Mouse (Mus musculus) hindbrain, embryonic 13.5 days (tissue): ENCODE results near the gene Akt3. TPM values are rescaled to one million over a fixed set of nuclear protein-coding genes. Genes with fewer than 3 reads are reported as not detected.
A peak's percentile ranks its signal among the peaks of the same experiment; 100 is the strongest.

Experiments used
- ATAC-seq: fragments of 200-750 bp; cut with Nextera tagmentation; 2 replicates; pipeline ENCODE4 v1.8.0; 2017; ENCODE audit warnings: moderate TSS enrichment; ENCODE audit not compliant: low FRiP score
- H3K27ac ChIP-seq: fragments of 300-500 bp; sonication (generic); 2 replicates; pipeline ENCODE4 v1.5.1; 2015; ENCODE audit warnings: inconsistent platforms, mild to moderate bottlenecking, moderate library complexity
- H3K27me3 ChIP-seq: fragments of 300-500 bp; sonication (generic); 2 replicates; pipeline ENCODE4 v1.6.1; 2015; ENCODE audit warnings: mild to moderate bottlenecking, inconsistent platforms
- H3K36me3 ChIP-seq: fragments of 300-500 bp; sonication (generic); 2 replicates; pipeline ENCODE4 v1.6.1; 2015; ENCODE audit warnings: mild to moderate bottlenecking, inconsistent platforms
- H3K4me1 ChIP-seq: fragments of 300-500 bp; sonication (generic); replicated peaks from 2 replicates; pipeline ENCODE4 v1.6.1; 2015; ENCODE audit warnings: inconsistent platforms
- H3K4me2 ChIP-seq: fragments of 300-500 bp; sonication (generic); 2 replicates; pipeline ENCODE4 v1.6.1; 2015; ENCODE audit warnings: inconsistent platforms, mild to moderate bottlenecking, moderate library complexity
- H3K4me3 ChIP-seq: fragments of 300-500 bp; sonication (generic); 2 replicates; pipeline ENCODE4 v1.5.1; 2015; ENCODE audit warnings: mild to moderate bottlenecking, inconsistent platforms
- H3K9ac ChIP-seq: fragments of 300-500 bp; sonication (generic); 2 replicates; pipeline ENCODE4 v1.6.1; 2015; ENCODE audit warnings: mild to moderate bottlenecking, inconsistent platforms
- H3K9me3 ChIP-seq: fragments of 300-500 bp; sonication (generic); 2 replicates; pipeline ENCODE4 v1.6.1; 2016; ENCODE audit warnings: inconsistent platforms
- WGBS: fragments of 180-500 bp; shearing (Covaris S2); methylation state at CpG from one replicate; pipeline ENCODE4 v1.1.7; 2015; 5-methylcytosine and 5-hydroxymethylcytosine counted together
- polyA plus RNA-seq: library from polyadenylated mRNA; unstranded; fragments of >200 nt; fragmentation: Nextera tagmentation; extraction: Ambion mirVana; gene quantifications from 2 replicates; pipeline ENCODE4 v1.2.1, GENCODE M21; 2015

Akt3 gene
- polyA plus RNA-seq, 1 experiment from 2014 or later = 21.3 TPM

DNA sequence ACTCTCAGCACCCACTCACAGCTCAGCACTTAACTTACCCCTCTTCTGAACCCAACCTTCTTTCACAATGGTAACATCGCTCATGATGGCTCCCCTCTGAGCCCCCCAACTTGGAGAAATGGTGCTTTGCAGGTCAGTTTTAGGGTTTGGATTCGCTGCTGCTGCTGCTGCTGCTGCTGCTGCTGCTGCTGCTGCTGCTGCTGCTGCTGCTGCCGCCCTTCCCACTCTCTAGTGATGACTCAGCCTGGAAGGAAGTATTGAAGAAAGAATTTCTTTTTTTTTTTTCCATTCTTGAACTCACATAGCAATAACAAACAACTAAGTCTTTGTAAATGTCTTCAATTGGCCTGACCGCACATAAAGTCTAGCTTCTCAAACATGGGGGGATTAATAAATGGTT lies 9.4 kb downstream of the Akt3 start:
- Histone ChIP-seq H3K9me3 (no peaks in the 10 kb centered on the region), H3K36me3 (no peaks in the 10 kb centered on the region; the same call in 1 of the 2 replicates), H3K27me3 (no peaks in the 10 kb centered on the region), H3K9ac (peak overlapping the region; percentile 35; the same call in 1 of the 2 replicates), H3K4me2 (no peak overlapping the region), H3K4me1 (peaks cover 3% of the 10 kb centered on the region; the same call in 1 of the 2 replicates), H3K4me3 (no peak overlapping the region), H3K27ac (no peak overlapping the region)
- 53% methylated on average over 4 of the region's 4 CpGs for WGBS
- no peak for ATAC-seq

DNA sequence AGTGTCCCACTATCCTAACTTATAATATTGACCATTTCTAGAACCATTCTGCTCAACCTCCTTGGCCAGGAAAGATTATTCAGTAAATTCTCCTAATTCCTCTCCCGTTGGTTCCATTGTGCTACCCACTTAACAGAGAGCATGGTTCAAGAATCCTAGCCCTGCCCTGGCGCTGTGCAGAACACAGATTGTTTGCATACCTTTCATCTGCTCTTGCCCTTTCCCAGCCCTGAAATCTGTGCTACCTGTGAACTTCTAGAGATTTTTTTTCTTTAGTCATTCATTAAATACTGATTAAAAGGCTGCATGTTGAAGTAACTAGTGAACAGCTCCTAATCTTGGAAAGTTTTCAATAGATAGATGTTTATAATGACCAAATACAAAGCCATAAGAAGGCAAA lies 19.6 kb downstream of the Akt3 start:
- Histone ChIP-seq H3K9me3 (no peaks in the 10 kb centered on the region), H3K9ac (no peak overlapping the region), H3K36me3 (peaks cover 5% of the 10 kb centered on the region; the same call in 1 of the 2 replicates), H3K4me2 (no peak overlapping the region), H3K27ac (no peak overlapping the region), H3K27me3 (no peaks in the 10 kb centered on the region), H3K4me3 (no peak overlapping the region), H3K4me1 (no peaks in the 10 kb centered on the region)
- no peak for ATAC-seq
- 87% methylated on average over 2 of the region's 2 CpGs for WGBS

DNA sequence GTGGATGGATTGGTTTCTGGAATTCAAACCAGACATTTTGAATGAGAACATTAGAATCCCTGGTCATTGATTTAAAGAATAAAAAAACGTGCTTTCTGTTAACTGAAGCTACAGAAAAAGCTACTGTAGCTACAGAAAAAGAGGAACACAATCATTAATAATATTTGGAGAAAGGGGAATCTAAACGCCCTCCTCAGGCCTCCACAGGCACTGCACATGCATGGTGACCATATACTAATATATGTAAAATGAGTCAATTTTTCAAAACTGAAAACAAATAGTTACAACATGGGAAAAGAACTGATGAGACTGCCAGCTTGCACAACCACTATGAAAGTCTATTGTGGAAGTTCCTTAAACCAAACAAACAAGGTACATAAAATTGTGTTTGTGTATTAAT lies 21.3 kb downstream of the Akt3 start:
- WGBS = 79% methylated on average over 2 of the region's 2 CpGs
- Histone ChIP-seq H3K4me3 (no peak overlapping the region), H3K27ac (no peak overlapping the region), H3K4me1 (no peaks in the 10 kb centered on the region), H3K9me3 (no peaks in the 10 kb centered on the region), H3K4me2 (no peak overlapping the region), H3K36me3 (peaks cover 5% of the 10 kb centered on the region; the same call in 1 of the 2 replicates), H3K27me3 (no peaks in the 10 kb centered on the region), H3K9ac (no peak overlapping the region)
- no peak for ATAC-seq

DNA sequence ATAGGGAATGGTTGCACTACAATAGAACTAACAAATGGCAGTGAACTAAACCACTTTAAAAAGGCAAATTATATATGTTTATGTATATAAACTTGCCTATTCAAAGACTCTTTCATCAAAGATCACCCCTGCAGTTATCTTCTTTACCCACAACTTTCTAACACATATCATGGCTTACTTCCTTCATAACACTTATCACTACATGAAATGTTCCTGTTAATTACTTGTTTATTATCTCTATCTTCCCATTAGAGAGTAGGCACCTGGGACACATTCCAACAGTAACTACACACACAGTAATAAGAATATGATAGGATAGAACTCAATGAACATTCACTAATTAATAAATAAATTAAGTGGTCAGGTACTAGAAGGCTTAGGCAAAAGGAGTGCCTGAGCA lies 21.8 kb downstream of the Akt3 start:
- no peaks in the 10 kb centered on the region for H3K9me3 ChIP-seq
- no peak for ATAC-seq
- H3K4me1 ChIP-seq = no peaks in the 10 kb centered on the region
- peaks cover 5% of the 10 kb centered on the region; the same call in 1 of the 2 replicates for H3K36me3 ChIP-seq
- no peak overlapping the region for H3K4me2 ChIP-seq
- no peaks in the 10 kb centered on the region for H3K27me3 ChIP-seq
- H3K9ac ChIP-seq = no peak overlapping the region
- no peak overlapping the region for H3K27ac ChIP-seq
- H3K4me3 ChIP-seq = no peak overlapping the region

DNA sequence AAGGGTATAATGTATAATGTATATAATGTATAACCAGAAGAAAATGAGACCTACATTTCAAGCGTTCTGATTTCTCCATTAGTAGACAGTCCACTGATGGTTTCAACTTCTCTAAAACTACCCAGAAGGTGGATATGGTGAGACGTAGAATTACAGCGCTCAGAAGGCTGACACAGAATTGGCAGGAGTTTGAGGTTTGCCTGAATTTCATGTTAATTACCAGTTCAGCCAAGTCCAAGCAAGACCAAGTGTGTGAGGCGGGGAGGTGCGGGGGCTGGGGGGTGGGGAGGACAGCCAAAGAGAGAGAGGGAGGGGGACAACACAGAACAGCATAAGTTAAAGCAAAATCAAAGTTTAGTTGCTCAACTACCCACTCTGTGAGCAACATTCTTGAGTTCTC lies 23.5 kb downstream of the Akt3 start:
- H3K36me3 ChIP-seq = peaks cover 5% of the 10 kb centered on the region; the same call in 1 of the 2 replicates
- H3K27ac ChIP-seq = no peak overlapping the region
- H3K4me2 ChIP-seq = no peak overlapping the region
- H3K27me3 ChIP-seq = no peaks in the 10 kb centered on the region
- no peak overlapping the region for H3K9ac ChIP-seq
- H3K9me3 ChIP-seq = no peaks in the 10 kb centered on the region
- WGBS = 83% methylated on average over 5 of the region's 5 CpGs
- no peaks in the 10 kb centered on the region for H3K4me1 ChIP-seq
- H3K4me3 ChIP-seq = no peak overlapping the region
- ATAC-seq = no peak

DNA sequence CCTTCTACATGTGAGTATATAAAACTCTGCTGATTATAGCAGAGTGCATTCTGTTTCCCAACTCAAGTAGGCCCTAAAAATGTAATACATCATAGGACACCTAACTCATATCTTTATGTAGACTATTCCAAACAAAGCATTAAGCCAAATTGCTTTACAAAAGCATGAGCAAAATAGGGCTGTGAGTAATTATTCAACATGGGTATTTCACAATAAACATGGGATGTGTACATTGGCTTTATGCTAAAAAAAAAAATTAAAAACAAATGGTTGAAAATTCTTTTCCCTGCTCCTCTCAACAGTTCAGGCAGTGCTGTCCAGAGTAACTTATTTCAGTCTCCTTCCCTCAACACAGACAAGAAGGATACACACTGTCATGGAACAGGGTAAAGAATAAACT lies 26.9 kb downstream of the Akt3 start:
- H3K27ac ChIP-seq = no peak overlapping the region
- ATAC-seq = no peak

DNA sequence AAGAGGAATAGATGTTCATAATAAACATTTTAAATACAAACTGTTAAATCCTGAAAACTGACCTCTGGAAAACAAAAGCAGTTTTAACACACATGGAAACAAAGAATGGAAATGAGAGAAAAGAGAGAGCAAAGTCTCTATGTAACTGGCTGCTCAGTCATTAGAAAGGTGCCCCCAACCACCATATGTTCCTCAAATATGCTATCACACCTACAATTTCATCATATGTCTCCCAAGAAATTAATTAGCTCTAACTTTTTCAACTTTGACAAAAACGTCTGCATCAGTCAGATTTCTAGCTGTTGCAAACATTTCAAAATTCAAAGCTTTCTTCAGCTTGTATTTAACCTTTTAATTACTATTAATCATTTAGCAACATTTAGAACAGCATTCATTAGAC lies 59.0 kb downstream of the Akt3 start:
- no peaks in the 10 kb centered on the region for H3K36me3 ChIP-seq
- peaks cover 4% of the 10 kb centered on the region; the same call in 1 of the 2 replicates for H3K4me1 ChIP-seq
- no peaks in the 10 kb centered on the region for H3K27me3 ChIP-seq
- ATAC-seq = no peak
- WGBS = 82% methylated on average over 1 of the region's 1 CpGs
- no peak overlapping the region for H3K4me2 ChIP-seq
- H3K9me3 ChIP-seq = no peaks in the 10 kb centered on the region
- H3K9ac ChIP-seq = no peak overlapping the region
- no peak overlapping the region for H3K27ac ChIP-seq
- no peak overlapping the region for H3K4me3 ChIP-seq

More for the DNA sequence above, 26.9 kb downstream of the Akt3 start:
- no peak overlapping the region for H3K9ac ChIP-seq
- no peaks in the 10 kb centered on the region for H3K9me3 ChIP-seq
- no peak overlapping the region for H3K4me2 ChIP-seq
- peaks cover 5% of the 10 kb centered on the region; the same call in 1 of the 2 replicates for H3K36me3 ChIP-seq
- H3K4me1 ChIP-seq = no peaks in the 10 kb centered on the region
- H3K27me3 ChIP-seq = no peaks in the 10 kb centered on the region
- H3K4me3 ChIP-seq = no peak overlapping the region

DNA sequence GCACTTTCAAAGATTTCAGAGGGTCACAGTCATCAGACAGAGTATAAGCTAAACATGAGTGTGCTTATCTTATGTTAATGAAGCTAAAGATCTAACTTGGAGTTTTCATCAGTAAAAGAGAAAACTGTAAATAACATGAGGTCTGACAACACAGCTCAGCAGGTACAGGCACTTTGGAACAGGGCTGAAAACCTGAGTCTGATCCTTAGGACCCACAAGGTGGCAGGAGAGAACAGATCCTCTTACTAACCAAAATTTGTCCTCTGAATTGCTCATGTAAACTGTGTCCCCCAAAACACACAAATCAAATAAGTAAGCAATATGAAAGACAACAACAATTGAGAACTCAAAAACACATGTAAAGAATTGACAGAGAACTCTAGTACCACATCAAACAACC lies 62.8 kb downstream of the Akt3 start:
- ATAC-seq = no peak
- Histone ChIP-seq H3K4me1 (peaks cover 8% of the 10 kb centered on the region), H3K36me3 (no peaks in the 10 kb centered on the region), H3K4me3 (no peak overlapping the region), H3K27ac (no peak overlapping the region), H3K27me3 (no peaks in the 10 kb centered on the region), H3K4me2 (no peak overlapping the region), H3K9ac (no peak overlapping the region), H3K9me3 (no peaks in the 10 kb centered on the region)

DNA sequence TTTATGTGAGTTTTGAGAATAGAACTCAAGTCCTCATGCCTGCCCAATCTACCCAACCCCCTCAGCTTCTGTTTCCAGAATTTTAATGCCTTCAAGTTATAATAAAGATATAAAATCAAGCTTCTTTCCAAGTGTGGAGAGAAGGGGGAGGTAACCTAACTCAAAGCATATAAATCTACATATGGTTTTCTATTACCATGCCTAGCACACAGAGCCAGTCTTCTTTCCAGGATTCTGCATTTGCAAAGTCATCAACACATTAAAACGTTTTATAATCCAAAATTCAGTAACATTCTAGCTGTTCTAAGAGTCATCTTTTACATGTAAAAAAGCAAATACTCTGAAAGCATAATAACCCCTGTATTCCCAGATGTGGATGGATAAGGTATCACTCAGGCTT lies 63.7 kb downstream of the Akt3 start:
- peaks cover 8% of the 10 kb centered on the region for H3K4me1 ChIP-seq
- no peaks in the 10 kb centered on the region for H3K9me3 ChIP-seq
- no peak for ATAC-seq
- 62% methylated on average over 1 of the region's 1 CpGs for WGBS
- no peak overlapping the region for H3K4me2 ChIP-seq
- no peak overlapping the region for H3K27ac ChIP-seq
- no peaks in the 10 kb centered on the region for H3K36me3 ChIP-seq
- H3K9ac ChIP-seq = no peak overlapping the region
- H3K4me3 ChIP-seq = no peak overlapping the region
- H3K27me3 ChIP-seq = no peaks in the 10 kb centered on the region

DNA sequence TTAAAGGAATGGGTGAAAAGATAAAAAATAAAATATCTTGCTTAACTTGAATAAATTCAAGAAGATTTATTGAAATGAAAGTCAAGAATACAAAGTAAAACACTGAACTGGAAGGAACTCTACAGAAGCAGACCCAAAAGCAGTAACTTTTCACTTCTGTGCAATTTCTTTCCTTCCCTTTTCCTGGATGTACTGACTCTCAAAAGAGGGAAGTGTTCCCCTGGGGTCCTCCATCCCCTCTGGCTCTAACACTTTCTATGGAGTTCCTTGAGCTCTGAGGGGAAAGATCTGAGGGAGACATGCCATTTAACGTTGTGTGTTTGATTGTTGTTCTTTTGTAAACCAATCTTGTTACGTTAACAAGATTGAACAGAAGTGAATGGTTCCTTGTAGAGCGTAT lies 66.4 kb downstream of the Akt3 start:
- Histone ChIP-seq H3K27me3 (no peaks in the 10 kb centered on the region), H3K4me3 (no peak overlapping the region), H3K36me3 (no peaks in the 10 kb centered on the region), H3K9me3 (no peaks in the 10 kb centered on the region), H3K27ac (no peak overlapping the region), H3K4me1 (peaks cover 12% of the 10 kb centered on the region), H3K9ac (no peak overlapping the region), H3K4me2 (no peak overlapping the region)
- WGBS = 27% methylated on average over 3 of the region's 3 CpGs
- no peak for ATAC-seq

DNA sequence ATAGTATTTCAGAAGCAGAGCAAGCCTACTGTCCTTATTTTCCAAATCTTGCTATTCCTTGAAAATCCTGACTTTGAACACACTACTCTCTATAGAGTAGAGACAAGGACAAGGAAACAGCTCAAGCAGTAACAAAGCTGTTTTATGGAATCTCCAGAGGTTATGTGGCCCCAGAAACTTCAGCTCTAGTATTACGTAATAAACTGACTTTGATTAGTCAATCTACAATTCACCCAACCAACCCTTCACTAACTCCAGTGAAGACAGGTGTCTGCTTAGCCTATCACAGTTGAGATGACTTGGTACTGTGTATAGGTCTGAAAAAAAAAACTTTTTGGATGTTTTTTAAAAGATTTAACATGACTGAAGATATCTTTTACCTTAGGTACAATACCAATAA lies 67.6 kb downstream of the Akt3 start:
- ATAC-seq = no peak
- H3K9me3 ChIP-seq = no peaks in the 10 kb centered on the region
- 90% methylated on average over 1 of the region's 1 CpGs for WGBS
- no peak overlapping the region for H3K4me2 ChIP-seq
- no peaks in the 10 kb centered on the region for H3K36me3 ChIP-seq
- H3K9ac ChIP-seq = no peak overlapping the region
- H3K4me3 ChIP-seq = no peak overlapping the region
- no peak overlapping the region for H3K27ac ChIP-seq
- peaks cover 12% of the 10 kb centered on the region for H3K4me1 ChIP-seq
- H3K27me3 ChIP-seq = no peaks in the 10 kb centered on the region

DNA sequence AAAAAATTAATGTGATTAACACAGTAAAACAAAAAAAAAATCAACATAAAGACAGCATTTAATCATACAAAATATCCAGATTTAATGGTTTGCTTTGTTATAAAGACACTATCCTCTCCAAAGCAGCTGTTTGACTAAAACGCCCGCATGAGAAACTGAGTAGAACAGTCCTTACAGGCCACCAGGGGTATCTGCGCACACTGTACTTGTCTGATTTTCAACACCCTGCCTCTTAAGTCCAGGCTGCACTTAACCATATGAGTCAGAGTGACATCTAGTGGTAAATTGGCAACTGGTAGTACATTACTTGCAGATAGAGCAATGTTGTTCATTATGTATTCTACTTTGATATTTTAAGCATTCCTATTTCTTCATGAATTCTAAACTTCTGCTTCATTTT lies 69.3 kb downstream of the Akt3 start:
- H3K27me3 ChIP-seq = no peaks in the 10 kb centered on the region
- H3K27ac ChIP-seq = no peak overlapping the region
- H3K4me3 ChIP-seq = no peak overlapping the region
- H3K4me1 ChIP-seq = peaks cover 7% of the 10 kb centered on the region
- WGBS = 16% methylated on average over 3 of the region's 3 CpGs
- H3K9me3 ChIP-seq = no peaks in the 10 kb centered on the region
- H3K36me3 ChIP-seq = no peaks in the 10 kb centered on the region
- no peak overlapping the region for H3K4me2 ChIP-seq
- ATAC-seq = peak; percentile 63; the same call in 1 of the 2 replicates
- H3K9ac ChIP-seq = no peak overlapping the region

DNA sequence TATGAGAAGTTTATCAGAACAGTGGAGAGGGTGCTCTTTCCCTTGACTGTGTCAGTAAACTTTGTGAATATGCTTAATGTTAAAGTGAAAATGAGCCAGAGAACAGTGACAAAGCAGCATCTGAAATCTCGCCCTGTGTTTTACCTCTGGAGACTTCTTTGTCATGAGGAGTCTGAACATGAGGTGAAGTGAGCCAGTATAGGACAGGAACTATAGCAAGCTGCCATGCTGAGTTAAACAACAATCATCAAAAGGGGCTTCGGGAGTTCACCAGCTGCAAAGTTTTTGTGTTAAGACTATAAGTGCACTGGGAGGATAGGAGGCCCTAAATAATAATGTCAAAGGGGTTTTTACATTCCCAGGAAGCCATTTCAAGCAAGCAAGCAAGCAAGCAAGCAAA lies 71.3 kb downstream of the Akt3 start:
- ATAC-seq = no peak
- H3K27ac ChIP-seq = no peak overlapping the region

More for the DNA sequence above, 71.3 kb downstream of the Akt3 start:
- Histone ChIP-seq H3K4me3 (no peak overlapping the region), H3K9ac (no peak overlapping the region), H3K9me3 (no peaks in the 10 kb centered on the region), H3K4me2 (no peak overlapping the region), H3K27me3 (no peaks in the 10 kb centered on the region), H3K36me3 (no peaks in the 10 kb centered on the region), H3K4me1 (peaks cover 5% of the 10 kb centered on the region; the same call in 1 of the 2 replicates)
- 10% methylated on average over 2 of the region's 2 CpGs for WGBS
